8 mouse cellular contexts compared by ENCODE assay signal in genomic region chr16:58408487-58409281, GRCm38 (mm10). TPM values are rescaled to one million over a fixed set of nuclear protein-coding genes. Genes with fewer than 3 reads are reported as not detected.
DNase-seq lines count a peak whose midpoint lies in the region; ATAC-seq and TF ChIP-seq lines count a peak whose summit lies in the region.

No protein-coding gene starts in this region.

- TF ChIP-seq CTCF in hindbrain, postnatal 0 days (IDR thresholded peaks at IDR 0.05; ENCODE audit: low read depth) = no peak
- no peak for TF ChIP-seq CTCF in small intestine, adult 2 months (IDR thresholded peaks at IDR 0.05; ENCODE audit: extremely low read depth, insufficient read length, insufficient replicate concordance, low read depth, low read length)

- ATAC-seq in frontal cortex, adult (ENCODE audit: low TSS enrichment) = peak; percentile 31
- peak; percentile 76 for ATAC-seq in hindbrain, postnatal 0 days
- ATAC-seq in limb, embryonic 12.5 days (ENCODE audit: insufficient number of reproducible peaks, insufficient read depth, low FRiP score, low TSS enrichment, low read depth) = peak; percentile 55; the same call in 1 of the 2 replicates

- no peaks in the 10 kb centered on the region for H3K9me3 ChIP-seq in hindbrain, postnatal 0 days (ENCODE audit: low read length)
- no peaks in the 10 kb centered on the region for H3K9me3 ChIP-seq in limb, embryonic 12.5 days
- H3K9me3 ChIP-seq in midbrain, embryonic 10.5 days (replicated peaks) = no peaks in the 10 kb centered on the region

- H3K4me2 ChIP-seq in hindbrain, postnatal 0 days (ENCODE audit: low read depth, low read length) = peak overlapping the region; percentile 69
- peak overlapping the region; percentile 69 for H3K4me2 ChIP-seq in limb, embryonic 12.5 days

- TF ChIP-seq POLR2A in small intestine, adult 2 months (IDR thresholded peaks at IDR 0.05; ENCODE audit: low read depth, low read length) = 0 out of 2 replicates have a peak, but pooled peaks have one; percentile 3

- no peaks in the 10 kb centered on the region for H3K36me3 ChIP-seq in hindbrain, postnatal 0 days (ENCODE audit: insufficient read depth, low read length)
- no peaks in the 10 kb centered on the region for H3K36me3 ChIP-seq in limb, embryonic 12.5 days
- H3K36me3 ChIP-seq in midbrain, embryonic 10.5 days = no peaks in the 10 kb centered on the region
- no peaks in the 10 kb centered on the region for H3K36me3 ChIP-seq in small intestine, adult 2 months (ENCODE audit: control insufficient read depth, insufficient read depth, low read length)

- WGBS in hindbrain, postnatal 0 days = under 1% methylated on average over 61 of the region's 89 CpGs
- under 1% methylated on average over 58 of the region's 89 CpGs for WGBS in limb, embryonic 12.5 days
- under 1% methylated on average over 69 of the region's 89 CpGs for WGBS in midbrain, embryonic 10.5 days
- WGBS in small intestine, adult 2 months = under 1% methylated on average over 88 of the region's 89 CpGs

- H3K9ac ChIP-seq in hindbrain, postnatal 0 days (replicated peaks; ENCODE audit: low read length) = peak overlapping the region; percentile 86
- H3K9ac ChIP-seq in limb, embryonic 12.5 days (replicated peaks) = peak overlapping the region; percentile 81

- DNase-seq in layer of hippocampus, adult 11-12 months (ENCODE audit: low spot score) = peak; percentile 22
- DNase-seq in layer of hippocampus, adult 9-10 months (ENCODE audit: low spot score) = no peak
- peak; percentile 50 to 66 for DNase-seq in cerebellum, adult 18-20 months
- no peak for DNase-seq in hindbrain, postnatal 0 days (ENCODE audit: low spot score)
- DNase-seq in midbrain, embryonic 10.5 days (ENCODE audit: low spot score) = peak; percentile 65

- 0 out of 2 replicates have a peak, but pooled peaks cover 9% of the 10 kb centered on the region for H3K4me1 ChIP-seq in hindbrain, postnatal 0 days (ENCODE audit: insufficient read depth, low read length)
- H3K4me1 ChIP-seq in limb, embryonic 12.5 days (replicated peaks) = peaks cover 12% of the 10 kb centered on the region; the same call in 1 of the 2 replicates
- peaks cover 20% of the 10 kb centered on the region for H3K4me1 ChIP-seq in midbrain, embryonic 10.5 days
- H3K4me1 ChIP-seq in small intestine, adult 2 months (ENCODE audit: control insufficient read depth, insufficient read depth, insufficient read length, low read length) = no peaks in the 10 kb centered on the region

- H3K27ac ChIP-seq in hindbrain, postnatal 0 days = peak overlapping the region; percentile 91
- peak overlapping the region; percentile 91 for H3K27ac ChIP-seq in limb, embryonic 12.5 days
- H3K27ac ChIP-seq in midbrain, embryonic 10.5 days (replicated peaks) = peak overlapping the region; percentile 95
- H3K27ac ChIP-seq in small intestine, adult 2 months (ENCODE audit: insufficient read depth, low read depth, low read length) = no peak overlapping the region

- no peaks in the 10 kb centered on the region for H3K27me3 ChIP-seq in hindbrain, postnatal 0 days (ENCODE audit: insufficient read depth, low read length)
- no peaks in the 10 kb centered on the region for H3K27me3 ChIP-seq in limb, embryonic 12.5 days
- no peaks in the 10 kb centered on the region for H3K27me3 ChIP-seq in midbrain, embryonic 10.5 days (ENCODE audit: low read depth, poor library complexity, severe bottlenecking)
- H3K27me3 ChIP-seq in small intestine, adult 2 months (ENCODE audit: control insufficient read depth, insufficient read depth, low read length) = no peaks in the 10 kb centered on the region

- peak overlapping the region; percentile 82 for H3K4me3 ChIP-seq in hindbrain, postnatal 0 days (ENCODE audit: low read length)
- peak overlapping the region; percentile 82 for H3K4me3 ChIP-seq in limb, embryonic 12.5 days (replicated peaks)
- H3K4me3 ChIP-seq in midbrain, embryonic 10.5 days = peak overlapping the region; percentile 92
- peak overlapping the region; percentile 73 for H3K4me3 ChIP-seq in small intestine, adult 2 months (ENCODE audit: low read depth, low read length)

RNA-seq across cellular contexts. Expression of gene Dcbld2, which starts 0.4 kb away (rescaled TPM):
- 28.9 and 37.1 TPM in 2 replicates for total RNA-seq in hindbrain, postnatal 0 days (2014; rRNA removed)
- 3.7 and 4.4 TPM in 2 replicates for polyA plus RNA-seq in hindbrain, postnatal 0 days (2015; fragmentation: Nextera tagmentation; extraction: Ambion mirVana)
- polyA plus RNA-seq in limb, embryonic 12.5 days (2016; fragmentation: Nextera tagmentation; extraction: Ambion mirVana) = 7.0 and 10.0 TPM in 2 replicates
- 6.5 and 7.5 TPM in 2 replicates for polyA plus RNA-seq in midbrain, embryonic 10.5 days (2016; fragmentation: Nextera tagmentation; extraction: Ambion mirVana)
- 2.6 and 2.7 TPM in 2 replicates for polyA plus RNA-seq in small intestine, adult 2 months (2012; rRNA removed)

Comparison
In these comparisons a context has a peak if more than half of its experiments do, and no peak if none do; other contexts are left out.
1. DNase-seq: peak in layer of hippocampus, adult 11-12 months (single experiment), cerebellum, adult 18-20 months (2 of 2) and midbrain, embryonic 10.5 days (single experiment); none in layer of hippocampus, adult 9-10 months (single experiment) and hindbrain, postnatal 0 days (single experiment).
2. Peak in every context shown above with its lines, with median percentiles within 50 percentile points of each other: ATAC-seq and H3K4me3 ChIP-seq.